Mouse (Mus musculus) olfactory bulb, adult 2 months (tissue): ENCODE measurements around the gene Rab34. TPM values are rescaled to one million over a fixed set of nuclear protein-coding genes. Genes with fewer than 3 reads are reported as not detected.

Experiments
- H3K27ac ChIP-seq: fragments of 200-500 bp; 2 replicates; pipeline ENCODE4 v1.5.1; 2012; ENCODE audit warnings: low read depth, low read length; ENCODE audit not compliant: insufficient read depth
- H3K4me1 ChIP-seq: fragments of 200-500 bp; 2 replicates; pipeline ENCODE4 v1.6.1; 2012; ENCODE audit warnings: low read length; ENCODE audit not compliant: control insufficient read depth, insufficient read depth
- H3K4me3 ChIP-seq: fragments of 200-500 bp; 2 replicates; pipeline ENCODE4 v1.5.1; 2012; ENCODE audit warnings: mild to moderate bottlenecking, low read depth, low read length, moderate library complexity; ENCODE audit not compliant: insufficient read depth
- CTCF ChIP-seq: fragments of 200-500 bp; IDR thresholded peaks from 2 replicates; pipeline ENCODE4 v1.5.1; 2012; ENCODE audit warnings: low read depth, mild to moderate bottlenecking, low read length, moderate library complexity; ENCODE audit not compliant: insufficient read depth
- POLR2A ChIP-seq: fragments of 200-500 bp; IDR thresholded peaks from 2 replicates; pipeline ENCODE4 v1.6.1; 2012; ENCODE audit warnings: mild to moderate bottlenecking, low read depth, low read length, moderate library complexity; ENCODE audit not compliant: insufficient read depth
- WGBS: fragments of 180-500 bp; shearing (Covaris S2); methylation state at CpG from one replicate; pipeline ENCODE4 v1.1.7; 2018; 5-methylcytosine and 5-hydroxymethylcytosine counted together
- polyA plus RNA-seq: library from polyadenylated mRNA; stranded (reverse); fragments of >200 nt; gene quantifications from 2 replicates; pipeline ENCODE4 v1.2.4, GENCODE M21; 2012; ENCODE audit warnings: low replicate concordance; ENCODE audit not compliant: missing spikeins, insufficient read depth, insufficient read length

Gene Rab34
- polyA plus RNA-seq, 1 experiment: not detected

DNA sequence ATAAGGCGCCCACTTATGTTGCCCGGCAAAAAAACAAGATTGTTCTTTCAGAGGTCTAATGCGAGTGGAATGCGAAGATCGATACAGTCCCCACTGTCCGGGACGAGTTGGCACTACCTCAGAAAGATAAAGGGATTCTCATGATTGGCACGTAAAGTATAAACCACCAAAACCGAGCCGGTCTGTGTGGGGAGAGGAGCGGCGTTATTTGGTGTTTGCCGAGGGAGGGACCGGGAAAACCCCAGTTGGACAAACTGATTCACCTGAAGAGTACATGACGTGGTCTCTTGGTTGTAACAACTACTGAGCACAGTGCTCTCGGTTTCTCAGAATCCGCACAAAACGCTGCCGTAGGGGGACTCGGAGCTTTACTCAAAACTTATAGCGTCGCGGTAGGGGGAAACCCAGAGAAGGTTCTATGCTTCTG, 11.3 kb upstream of the Rab34 start:
- Histone ChIP-seq H3K4me3 (peak overlapping the region; percentile 82), H3K27ac (no peak overlapping the region), H3K4me1 (peaks cover 24% of the 10 kb centered on the region)
- WGBS: 2% methylated on average over 23 of the region's 23 CpGs
- TF ChIP-seq CTCF: no peak
- TF ChIP-seq POLR2A: no peak

DNA sequence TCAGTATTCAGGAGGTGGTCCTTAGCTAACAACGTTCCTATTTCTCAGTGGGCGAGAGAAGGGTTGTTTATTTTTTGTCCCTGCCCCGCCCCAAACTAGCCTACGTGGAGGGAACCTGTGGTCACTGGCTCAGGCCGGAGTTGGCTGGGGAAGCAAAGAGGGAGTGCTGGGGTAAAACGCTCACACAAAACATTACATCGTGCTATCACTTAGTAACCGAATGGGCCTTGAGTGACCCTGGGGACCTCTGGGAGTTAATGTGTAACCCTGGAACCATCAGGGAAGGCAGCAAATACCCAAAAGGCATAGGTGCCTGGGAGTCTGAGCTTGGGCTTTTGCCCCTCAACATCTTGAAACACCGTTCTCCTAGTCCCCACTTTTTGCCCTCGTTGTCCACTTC, 10.8 kb upstream of the Rab34 start:
- peak overlapping the region; percentile 6; the same call in 1 of the 2 replicates for H3K4me3 ChIP-seq
- TF ChIP-seq POLR2A (no peak), CTCF (no peak)
- 4% methylated on average over 10 of the region's 10 CpGs for WGBS

DNA sequence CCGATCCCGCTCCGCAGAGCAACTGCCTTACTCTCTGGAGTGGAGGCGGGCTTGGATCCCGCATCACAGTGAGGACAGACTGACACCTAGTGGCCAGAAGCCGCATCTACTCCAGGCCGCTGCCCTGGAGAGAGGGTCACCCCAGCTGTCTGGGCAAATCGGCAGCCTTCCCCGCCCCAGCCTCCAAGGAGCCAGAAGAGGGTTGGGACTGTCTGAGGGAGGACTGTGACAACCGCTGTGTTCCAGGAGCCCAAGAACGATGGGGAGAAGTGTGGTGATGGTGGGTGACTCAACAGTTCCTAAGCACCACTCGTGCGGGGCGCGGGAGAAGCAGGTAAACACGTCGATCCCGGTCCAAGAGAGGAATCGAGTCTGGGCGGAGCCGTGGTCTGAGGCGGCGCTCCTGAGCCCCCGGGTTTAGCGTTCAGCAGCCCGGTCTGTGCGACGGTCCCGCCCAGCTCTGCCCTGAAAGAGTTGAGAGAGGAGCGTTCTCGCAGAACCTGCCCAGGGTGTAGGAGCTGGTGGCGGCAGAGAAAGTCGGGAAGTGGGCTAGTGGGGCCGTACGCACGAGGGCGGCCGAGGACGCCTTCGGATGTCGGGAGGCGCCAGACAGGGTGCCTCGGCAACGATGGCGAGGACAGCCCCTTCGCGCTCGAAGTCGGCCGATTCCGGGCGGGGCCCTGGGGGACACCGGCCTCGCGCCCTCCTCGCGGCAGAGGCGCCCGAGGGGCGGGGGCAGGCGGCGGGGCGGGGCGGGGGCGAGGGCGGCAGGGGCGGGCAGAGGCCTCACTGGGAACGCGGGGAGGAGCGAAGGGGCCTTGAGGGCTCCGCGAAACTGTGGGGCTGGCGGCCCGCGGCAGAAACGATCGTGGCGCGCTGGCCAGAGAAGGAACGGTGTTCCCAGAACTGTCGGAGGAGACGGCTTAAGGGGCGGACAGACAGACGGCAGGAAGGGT, 10.0 kb upstream of the Rab34 start:
- TF ChIP-seq CTCF (peak; percentile 92), POLR2A (no peak)
- Histone ChIP-seq H3K27ac (peak overlapping the region; percentile 50; the same call in 1 of the 2 replicates), H3K4me3 (peak overlapping the region; percentile 58), H3K4me1 (peaks cover 24% of the 10 kb centered on the region)
- 1% methylated on average over 68 of the region's 84 CpGs for WGBS

More for the DNA sequence above, 10.8 kb upstream of the Rab34 start:
- Histone ChIP-seq H3K4me1 (peaks cover 24% of the 10 kb centered on the region), H3K27ac (no peak overlapping the region)

DNA sequence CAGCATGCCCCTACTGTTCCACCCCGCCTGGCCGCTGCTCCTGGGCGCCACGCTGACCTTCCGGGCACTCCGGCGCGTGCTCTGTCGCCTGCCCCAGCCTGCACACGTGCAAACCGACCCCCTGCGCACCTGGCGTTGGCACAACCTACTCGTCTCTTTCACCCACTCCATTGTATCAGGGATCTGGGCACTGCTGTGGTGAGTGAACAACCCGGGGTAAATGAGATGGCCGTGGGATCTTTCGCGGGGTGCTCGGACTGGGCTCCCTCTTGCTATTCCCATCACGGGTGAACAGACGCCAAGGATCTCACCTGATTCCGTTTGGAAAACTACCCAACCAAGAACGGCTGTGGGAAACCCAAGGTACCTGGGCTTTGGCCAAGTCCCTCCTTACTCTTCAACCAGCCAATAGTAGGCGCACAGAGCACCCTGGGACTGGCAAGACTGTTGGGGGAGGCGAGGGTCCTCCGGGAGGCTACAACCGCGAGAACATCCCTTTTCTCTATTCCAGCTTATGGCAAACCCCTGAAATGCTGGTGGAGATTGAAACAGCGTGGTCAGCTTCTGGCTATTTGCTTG, 9.3 kb upstream of the Rab34 start:
- 15% methylated on average over 29 of the region's 29 CpGs for WGBS
- peak overlapping the region; percentile 58 for H3K4me3 ChIP-seq
- peak overlapping the region; percentile 50; the same call in 1 of the 2 replicates for H3K27ac ChIP-seq
- H3K4me1 ChIP-seq: peaks cover 24% of the 10 kb centered on the region
- TF ChIP-seq CTCF: no peak
- no peak for TF ChIP-seq POLR2A

DNA sequence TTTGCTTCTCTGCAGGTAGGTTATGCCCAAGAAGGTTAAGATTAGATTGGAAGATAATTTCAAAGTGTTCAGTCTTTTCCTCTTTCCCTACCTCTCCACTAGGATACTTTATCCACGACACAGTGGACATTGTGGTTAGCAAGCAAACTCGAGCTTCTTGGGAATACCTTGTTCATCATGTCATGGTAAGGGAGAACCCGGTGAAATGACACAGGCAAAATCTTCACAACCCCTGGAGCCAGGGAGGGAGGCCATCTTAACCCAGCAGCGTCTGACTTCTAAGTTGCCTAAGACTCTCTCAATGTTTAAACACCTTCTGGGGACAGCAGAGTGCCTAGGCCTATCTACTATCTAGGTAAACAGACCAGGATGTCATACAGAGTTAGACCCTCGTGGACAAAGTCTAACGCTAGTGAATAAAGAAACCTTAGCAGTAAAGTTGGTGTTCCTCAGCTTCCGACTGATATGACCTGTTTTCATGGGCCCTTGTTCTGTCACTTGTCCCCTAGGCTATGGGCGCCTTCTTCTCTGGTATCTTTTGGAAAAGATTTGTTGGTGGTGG, 8.7 kb upstream of the Rab34 start:
- 39% methylated on average over 8 of the region's 8 CpGs for WGBS
- Histone ChIP-seq H3K27ac (no peak overlapping the region), H3K4me3 (no peak overlapping the region), H3K4me1 (peaks cover 24% of the 10 kb centered on the region)
- no peak for TF ChIP-seq CTCF
- TF ChIP-seq POLR2A: no peak

DNA sequence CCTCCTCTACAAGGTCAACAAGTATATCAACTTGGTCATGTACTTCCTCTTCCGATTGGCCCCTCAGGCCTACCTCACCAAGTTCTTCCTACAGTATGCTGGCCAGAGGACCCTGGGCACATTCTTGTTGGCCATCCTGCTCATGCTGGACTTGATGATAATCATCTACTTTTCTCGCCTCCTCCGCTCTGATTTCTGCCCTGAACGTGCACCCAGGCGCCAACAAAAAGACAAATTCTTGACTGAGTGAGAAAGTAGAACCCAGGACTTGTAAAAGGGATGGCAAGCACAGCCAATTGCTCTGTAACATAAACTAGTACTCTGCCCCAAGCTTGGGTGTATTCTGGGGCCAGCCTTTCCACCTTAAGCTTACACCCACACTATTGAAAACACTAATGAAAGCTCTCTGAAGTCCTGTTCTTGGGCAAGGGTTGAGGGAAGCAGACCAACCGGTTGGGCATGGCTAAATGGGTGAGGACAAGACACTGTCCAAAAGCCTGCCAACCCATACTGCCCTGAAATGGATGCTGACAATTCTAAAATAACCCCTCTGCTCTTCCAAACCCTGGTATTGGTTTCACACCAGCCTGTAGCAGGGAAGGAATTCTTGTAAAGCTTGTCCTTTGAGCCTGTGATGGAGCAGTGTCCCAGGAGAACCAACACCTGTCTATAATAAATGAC, 8.0 kb upstream of the Rab34 start:
- Histone ChIP-seq H3K27ac (no peak overlapping the region), H3K4me3 (no peak overlapping the region), H3K4me1 (peaks cover 24% of the 10 kb centered on the region)
- WGBS: 76% methylated on average over 6 of the region's 6 CpGs
- TF ChIP-seq CTCF (no peak), POLR2A (no peak)

DNA sequence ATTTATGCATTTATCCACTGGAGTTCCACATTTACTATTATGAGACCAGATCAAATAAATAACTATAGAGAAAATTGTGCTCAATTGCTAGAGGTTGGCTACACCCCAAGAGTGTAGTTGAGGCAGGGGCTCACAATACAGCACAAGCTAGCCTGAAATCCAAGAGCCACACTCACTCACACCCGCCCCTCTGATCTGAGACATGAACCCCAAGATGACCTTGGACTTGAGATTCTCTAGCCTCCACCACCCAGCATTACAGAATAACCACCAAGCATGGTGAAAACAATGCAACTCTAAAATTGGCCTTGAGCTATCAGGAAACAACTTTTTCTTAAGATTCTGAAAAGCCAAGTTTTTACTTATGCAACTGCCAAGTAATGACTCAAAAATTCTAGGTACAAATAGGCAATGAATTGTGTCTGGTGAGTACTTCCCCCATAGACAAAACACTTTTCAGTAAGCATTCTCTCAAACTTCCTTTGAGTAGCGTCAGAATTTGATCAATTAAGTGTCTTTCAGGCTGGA, 6.3 kb upstream of the Rab34 start:
- no peak for TF ChIP-seq CTCF
- TF ChIP-seq POLR2A: no peak
- H3K27ac ChIP-seq: no peak overlapping the region
- peaks cover 20% of the 10 kb centered on the region for H3K4me1 ChIP-seq
- no peak overlapping the region for H3K4me3 ChIP-seq
- 54% methylated on average over 2 of the region's 2 CpGs for WGBS

DNA sequence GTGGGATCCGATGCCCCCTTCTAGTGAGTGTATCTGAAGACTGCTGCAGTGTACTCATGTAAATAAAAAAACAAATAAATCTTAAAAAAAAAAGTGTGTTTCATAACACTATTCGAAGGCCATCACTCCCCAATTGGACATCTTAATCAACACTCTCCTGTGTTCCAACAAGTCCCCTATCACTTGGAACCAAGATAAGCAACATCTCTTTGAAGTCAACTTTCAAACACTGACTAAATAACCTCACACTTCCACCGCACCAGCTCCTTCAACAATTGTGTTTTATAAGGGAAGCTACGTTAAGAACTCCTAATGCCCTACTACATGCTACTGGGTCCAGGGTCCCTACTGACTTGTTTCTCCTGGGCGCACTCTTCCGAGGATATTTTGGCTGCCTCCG, 5.8 kb upstream of the Rab34 start:
- H3K27ac ChIP-seq: no peak overlapping the region
- 6% methylated on average over 7 of the region's 7 CpGs for WGBS
- H3K4me1 ChIP-seq: peaks cover 15% of the 10 kb centered on the region
- no peak for TF ChIP-seq POLR2A
- TF ChIP-seq CTCF: no peak
- peak overlapping the region; percentile 96 for H3K4me3 ChIP-seq
